Mouse (Mus musculus) stomach, embryonic 14.5 days (tissue): ENCODE results near the gene Slc44a1. TPM values are rescaled to one million over a fixed set of nuclear protein-coding genes. Genes with fewer than 3 reads are reported as not detected.

Experiments used
- ATAC-seq: fragments of 200-750 bp; cut with Nextera tagmentation; 2 replicates; pipeline ENCODE4 v1.8.0; 2017; ENCODE audit warnings: low read depth, moderate TSS enrichment; ENCODE audit not compliant: insufficient number of reproducible peaks, insufficient read depth, low FRiP score
- H3K27ac ChIP-seq: fragments of 300-500 bp; sonication (generic); 2 replicates; pipeline ENCODE4 v1.5.1; 2014; ENCODE audit warnings: mild to moderate bottlenecking, low read length, moderate library complexity, mixed read lengths
- H3K27me3 ChIP-seq: fragments of 300-500 bp; sonication (generic); 2 replicates; pipeline ENCODE4 v1.6.1; 2014; ENCODE audit warnings: low read length, control low read depth, mixed read lengths; ENCODE audit not compliant: control insufficient read depth, insufficient read depth
- H3K36me3 ChIP-seq: fragments of 300-500 bp; sonication (generic); 2 replicates; pipeline ENCODE4 v1.6.1; 2014; ENCODE audit warnings: mild to moderate bottlenecking, control low read depth, low read length, moderate library complexity, mixed read lengths; ENCODE audit not compliant: control insufficient read depth, insufficient read depth
- H3K4me1 ChIP-seq: fragments of 300-500 bp; sonication (generic); 2 replicates; pipeline ENCODE4 v1.6.1; 2014; ENCODE audit warnings: low read length, control low read depth, mixed read lengths; ENCODE audit not compliant: control insufficient read depth, insufficient read depth
- H3K4me2 ChIP-seq: fragments of 300-500 bp; sonication (generic); replicated peaks from 2 replicates; pipeline ENCODE4 v1.6.1; 2014; ENCODE audit warnings: low read depth, low read length, control low read depth
- H3K4me3 ChIP-seq: fragments of 300-500 bp; sonication (generic); 2 replicates; pipeline ENCODE4 v1.5.1; 2014; ENCODE audit warnings: low read depth, low read length, control low read depth
- H3K9ac ChIP-seq: fragments of 300-500 bp; sonication (generic); replicated peaks from 2 replicates; pipeline ENCODE4 v1.6.1; 2014; ENCODE audit warnings: low read depth, mild to moderate bottlenecking, control low read depth, low read length, moderate library complexity, mixed read lengths
- H3K9me3 ChIP-seq: fragments of 300-500 bp; sonication (generic); 2 replicates; pipeline ENCODE4 v1.6.1; 2016; ENCODE audit warnings: low read depth, low read length, control low read depth; ENCODE audit not compliant: control insufficient read depth
- WGBS: fragments of 180-500 bp; shearing (Covaris S2); extraction: QIAGEN DNeasy Blood & Tissue Kit; methylation state at CpG from one replicate; pipeline ENCODE4 v1.1.7; 2014; 5-methylcytosine and 5-hydroxymethylcytosine counted together
- polyA plus RNA-seq: library from polyadenylated mRNA; unstranded; fragments of >200 nt; fragmentation: Nextera tagmentation; extraction: Ambion mirVana; gene quantifications from 2 replicates; pipeline ENCODE4 v1.2.1, GENCODE M21; 2014

Gene Slc44a1
- polyA plus RNA-seq, 1 experiment from 2014 or later = 39.4 TPM

DNA sequence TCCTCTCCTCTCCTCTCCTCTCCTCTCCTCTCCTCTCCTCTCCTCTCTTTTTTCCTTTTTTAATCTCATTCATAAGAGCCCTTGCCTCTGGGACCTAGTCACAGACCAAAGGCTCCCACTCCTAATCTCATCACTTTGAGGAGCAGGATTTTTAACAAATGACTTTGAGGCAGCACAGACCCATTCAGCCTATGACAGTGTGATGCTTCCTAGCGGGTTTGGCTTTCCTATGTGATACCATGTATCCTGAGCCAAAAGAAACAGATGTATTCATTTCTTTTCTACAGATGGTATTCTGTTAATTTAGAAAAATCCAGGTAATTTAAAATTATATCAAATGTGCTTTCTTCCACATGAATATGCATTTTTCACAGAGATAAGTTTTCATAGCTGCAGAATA lies 183.5 kb downstream of the Slc44a1 start:
- Histone ChIP-seq H3K4me3 (no peak overlapping the region), H3K9me3 (no peaks in the 10 kb centered on the region), H3K9ac (no peak overlapping the region), H3K4me1 (no peaks in the 10 kb centered on the region), H3K36me3 (no peaks in the 10 kb centered on the region), H3K4me2 (no peak overlapping the region), H3K27me3 (no peaks in the 10 kb centered on the region), H3K27ac (no peak overlapping the region)
- WGBS = 85% methylated on average over 1 of the region's 1 CpGs
- no peak for ATAC-seq

DNA sequence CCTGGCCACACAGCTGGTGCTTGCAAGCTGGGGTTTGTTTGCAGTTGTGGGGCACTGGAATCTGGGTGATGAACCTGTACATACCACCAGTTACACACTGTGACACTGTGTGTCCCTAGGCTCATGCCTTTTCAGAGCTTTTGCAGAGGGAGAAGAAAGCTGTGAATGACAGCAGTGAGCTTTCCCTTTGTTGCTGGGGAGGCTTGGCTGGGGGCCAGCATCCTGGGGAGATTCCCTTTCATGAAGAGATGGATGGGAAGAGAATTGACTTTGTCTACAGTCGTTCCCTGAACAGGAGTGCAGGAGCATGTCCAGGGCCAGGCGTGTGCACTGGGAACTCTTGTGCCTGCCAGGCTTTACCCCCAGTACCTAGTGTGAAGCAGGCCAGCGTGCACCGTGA lies 184.6 kb downstream of the Slc44a1 start:
- Histone ChIP-seq H3K9ac (no peak overlapping the region), H3K36me3 (no peaks in the 10 kb centered on the region), H3K4me2 (no peak overlapping the region), H3K9me3 (no peaks in the 10 kb centered on the region), H3K4me1 (no peaks in the 10 kb centered on the region), H3K27ac (no peak overlapping the region), H3K27me3 (no peaks in the 10 kb centered on the region), H3K4me3 (no peak overlapping the region)
- no peak; the same call in 1 of the 2 replicates for ATAC-seq
- WGBS = 41% methylated on average over 4 of the region's 4 CpGs

DNA sequence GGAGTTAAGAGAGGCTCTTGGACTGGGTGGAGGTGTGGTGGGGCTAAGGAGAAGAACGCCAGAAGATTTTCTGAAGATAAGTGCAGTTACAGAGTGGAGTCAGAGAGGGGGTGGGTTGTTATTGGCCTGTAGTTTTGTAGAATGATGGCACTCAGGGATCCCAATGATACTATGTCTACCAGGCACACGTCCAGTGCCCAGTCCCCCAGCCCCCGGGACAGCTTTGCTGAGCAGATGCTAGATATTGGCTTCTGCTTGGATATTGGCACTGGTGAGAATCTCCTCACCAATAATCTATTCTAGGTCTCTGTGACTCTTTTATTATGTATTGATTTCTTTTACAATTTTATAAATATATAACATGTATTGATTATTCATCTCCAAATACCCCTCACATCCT lies 185.1 kb downstream of the Slc44a1 start:
- Histone ChIP-seq H3K4me3 (no peak overlapping the region), H3K4me1 (no peaks in the 10 kb centered on the region), H3K27me3 (no peaks in the 10 kb centered on the region), H3K4me2 (no peak overlapping the region), H3K9me3 (no peaks in the 10 kb centered on the region), H3K36me3 (no peaks in the 10 kb centered on the region), H3K9ac (no peak overlapping the region), H3K27ac (no peak overlapping the region)
- 78% methylated on average over 3 of the region's 3 CpGs for WGBS
- no peak for ATAC-seq

DNA sequence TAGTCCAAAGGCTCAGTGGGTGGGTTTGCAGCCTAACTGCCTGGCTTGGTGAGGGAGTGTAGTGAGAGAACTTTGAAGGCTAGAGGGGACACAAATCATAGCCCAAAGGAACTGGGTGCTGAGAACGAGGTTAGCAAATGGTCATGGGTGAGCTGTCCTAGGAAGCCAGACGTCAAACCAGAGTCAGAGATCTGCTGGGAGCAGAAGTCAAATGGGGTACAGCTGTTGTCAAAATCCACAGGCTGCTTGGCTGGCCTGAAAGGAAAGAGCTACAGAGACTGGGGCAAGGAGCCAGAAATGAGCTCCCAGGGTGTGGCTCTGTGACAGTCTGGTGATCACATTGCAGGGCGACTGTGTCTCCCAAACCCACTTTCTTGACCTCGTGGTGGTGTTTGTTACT lies 188.7 kb downstream of the Slc44a1 start:
- ATAC-seq = no peak
- 42% methylated on average over 4 of the region's 4 CpGs for WGBS
- no peak overlapping the region for H3K4me3 ChIP-seq
- no peaks in the 10 kb centered on the region for H3K27me3 ChIP-seq
- H3K4me2 ChIP-seq = no peak overlapping the region
- no peaks in the 10 kb centered on the region for H3K4me1 ChIP-seq
- no peak overlapping the region for H3K9ac ChIP-seq
- H3K36me3 ChIP-seq = no peaks in the 10 kb centered on the region
- H3K27ac ChIP-seq = no peak overlapping the region
- H3K9me3 ChIP-seq = no peaks in the 10 kb centered on the region

DNA sequence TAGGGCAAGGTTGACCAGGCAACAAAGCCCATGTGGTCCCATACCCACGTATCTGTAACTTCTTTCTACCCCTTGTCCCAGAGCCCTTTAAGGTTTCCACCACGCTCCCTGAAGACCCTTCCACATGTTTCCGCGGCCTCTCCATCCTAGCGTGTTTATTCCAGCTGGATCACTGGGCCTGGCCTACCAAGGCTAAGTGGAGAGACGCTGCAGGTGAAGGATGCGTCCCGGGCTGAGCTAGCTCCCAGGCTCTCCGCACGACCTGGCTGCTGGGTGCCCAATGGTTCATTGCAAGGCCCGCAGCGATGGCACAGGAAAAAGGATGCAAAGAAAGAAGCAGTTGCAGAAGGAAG lies 190.7 kb downstream of the Slc44a1 start:
- Histone ChIP-seq H3K27ac (peak overlapping the region; percentile 63; the same call in 1 of the 2 replicates), H3K9ac (peak overlapping the region; percentile 72), H3K27me3 (no peaks in the 10 kb centered on the region), H3K9me3 (no peaks in the 10 kb centered on the region), H3K4me1 (no peaks in the 10 kb centered on the region), H3K4me2 (peak overlapping the region; percentile 70), H3K36me3 (no peaks in the 10 kb centered on the region), H3K4me3 (peak overlapping the region; percentile 83)
- no peak for ATAC-seq
- WGBS = 6% methylated on average over 12 of the region's 12 CpGs

DNA sequence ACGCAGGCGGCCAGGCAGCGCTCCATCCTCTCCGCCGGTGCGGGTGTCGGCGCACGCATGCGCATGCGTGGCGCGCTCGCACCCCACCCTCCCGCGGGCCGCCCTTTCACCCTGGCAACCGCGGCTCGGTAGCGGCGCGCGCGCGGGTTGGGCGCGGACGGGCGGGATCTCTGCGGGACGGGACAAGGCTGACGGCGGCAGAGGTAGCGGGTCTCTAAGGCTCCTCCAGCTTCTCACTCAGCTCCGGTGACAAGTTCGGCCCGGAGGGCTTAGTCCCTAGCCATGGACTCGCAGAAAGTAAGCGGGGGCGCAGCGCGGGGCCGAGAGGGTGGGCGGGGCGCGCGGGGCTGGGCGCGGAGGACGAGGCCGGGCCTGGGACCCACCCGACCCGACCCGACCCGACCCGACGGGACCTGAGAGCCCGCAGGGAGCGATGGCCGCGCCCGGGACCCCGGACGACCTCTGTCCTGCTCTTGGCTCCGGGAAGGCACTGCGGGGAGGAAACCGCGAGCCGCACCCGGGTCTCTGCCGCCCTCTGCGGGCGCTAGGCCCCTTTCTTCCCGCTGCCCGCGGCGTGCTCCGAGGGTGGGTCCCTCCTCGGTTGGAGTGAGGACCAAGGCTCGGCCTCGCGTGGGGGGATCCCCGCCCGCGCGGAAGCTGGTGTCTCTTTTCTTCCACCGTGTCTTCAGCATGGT lies 191.2 kb downstream of the Slc44a1 start, which contains the start of gene Fsd1l:
Gene Fsd1l (plus strand): TSS at position 156 of the 695 bp plus-strand sequence.
- H3K4me1 ChIP-seq = no peaks in the 10 kb centered on the region
- peak within 1 kb of the TSS; percentile 72 for H3K9ac ChIP-seq
- H3K4me3 ChIP-seq = peak within 1 kb of the TSS; percentile 83
- peak within 1 kb of the TSS; percentile 70 for H3K4me2 ChIP-seq
- under 1% methylated on average over 77 of the region's 88 CpGs for WGBS
- no peaks in the 10 kb centered on the region for H3K36me3 ChIP-seq
- peak within 1 kb of the TSS; percentile 63; the same call in 1 of the 2 replicates for H3K27ac ChIP-seq
- no peaks in the 10 kb centered on the region for H3K27me3 ChIP-seq
- ATAC-seq = peak; percentile 78
- no peaks in the 10 kb centered on the region for H3K9me3 ChIP-seq

DNA sequence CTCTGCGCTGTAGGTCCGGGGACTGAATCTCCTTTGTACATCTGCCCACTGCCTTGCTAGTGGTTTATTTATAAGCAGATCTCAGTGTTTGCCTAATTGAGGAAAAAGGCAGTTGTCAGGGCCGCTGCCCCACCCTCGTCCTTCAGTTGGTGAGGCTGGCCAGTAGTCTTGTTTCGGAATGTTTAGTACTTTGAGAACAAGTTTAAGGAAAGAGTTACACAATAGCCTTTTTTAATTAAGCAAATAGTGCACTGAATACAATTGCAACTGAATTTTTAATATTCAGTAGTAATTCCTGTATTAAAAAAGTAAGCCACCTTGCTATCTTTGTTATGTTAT lies 191.8 kb downstream of the Slc44a1 start:
- H3K27ac ChIP-seq = peak overlapping the region; percentile 63; the same call in 1 of the 2 replicates
- under 1% methylated on average over 5 of the region's 5 CpGs for WGBS
- H3K27me3 ChIP-seq = no peaks in the 10 kb centered on the region
- H3K9ac ChIP-seq = peak overlapping the region; percentile 72
- no peaks in the 10 kb centered on the region for H3K4me1 ChIP-seq
- ATAC-seq = no peak
- H3K36me3 ChIP-seq = no peaks in the 10 kb centered on the region
- peak overlapping the region; percentile 83 for H3K4me3 ChIP-seq
- H3K4me2 ChIP-seq = peak overlapping the region; percentile 70
- no peaks in the 10 kb centered on the region for H3K9me3 ChIP-seq

DNA sequence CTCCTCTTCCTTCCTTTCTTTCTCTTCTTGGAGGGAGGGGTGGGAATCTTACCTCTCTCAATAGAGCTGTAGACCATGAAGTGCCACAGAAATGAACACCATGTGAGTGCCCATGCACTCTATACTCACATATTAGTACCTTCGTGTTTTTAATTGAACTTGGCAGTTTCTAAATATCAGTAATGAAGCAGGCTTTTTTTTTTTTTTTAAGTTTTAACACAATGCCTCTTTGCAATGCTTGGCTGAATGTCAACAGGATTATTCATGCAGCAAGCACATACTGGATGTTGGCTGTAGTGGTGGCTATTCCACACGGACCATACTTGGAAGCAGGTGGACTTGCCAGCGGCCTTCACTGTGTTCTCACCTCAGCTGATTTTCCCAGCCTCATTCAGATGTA lies 195.1 kb downstream of the Slc44a1 start:
- Histone ChIP-seq H3K9ac (no peak overlapping the region), H3K4me1 (peaks cover 5% of the 10 kb centered on the region; the same call in 1 of the 2 replicates), H3K27ac (no peak overlapping the region), H3K4me2 (no peak overlapping the region), H3K27me3 (no peaks in the 10 kb centered on the region), H3K9me3 (no peaks in the 10 kb centered on the region), H3K36me3 (no peaks in the 10 kb centered on the region), H3K4me3 (no peak overlapping the region)
- 90% methylated on average over 3 of the region's 3 CpGs for WGBS
- ATAC-seq = no peak
